8 mouse cellular contexts compared by ENCODE assay signal in the genomic region with DNA sequence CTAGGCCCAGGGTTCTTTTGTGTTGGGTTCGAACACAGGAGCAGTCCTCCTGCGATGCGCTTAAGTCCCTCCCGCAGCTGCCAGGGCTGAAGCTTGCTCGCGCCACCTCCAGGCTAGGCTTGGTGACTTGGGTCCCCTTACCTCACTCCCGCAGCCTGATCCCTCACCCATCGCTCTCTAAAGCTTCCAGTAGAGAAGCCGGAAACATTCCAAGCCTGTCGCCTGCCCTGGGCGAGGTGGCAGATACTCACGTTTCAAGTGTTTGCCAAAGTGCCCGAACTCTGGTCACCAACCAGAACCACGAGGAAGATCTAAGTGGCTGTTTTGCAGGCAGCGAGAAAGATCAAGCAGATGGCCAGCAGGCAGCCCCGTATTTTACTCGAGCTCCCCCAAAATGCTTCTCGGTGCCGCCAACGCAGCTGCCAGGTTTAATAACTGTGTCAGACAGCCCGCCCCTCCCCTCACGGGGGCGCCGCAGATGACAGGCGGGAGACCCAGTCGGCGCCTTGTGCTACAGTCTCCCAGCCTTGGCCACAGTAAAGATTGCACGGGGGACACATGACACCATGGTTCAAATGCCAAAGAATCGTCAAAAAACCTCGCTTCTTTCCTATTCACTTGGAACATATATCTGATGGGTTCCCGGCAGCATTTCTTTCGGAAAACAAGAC. TPM values are rescaled to one million over a fixed set of nuclear protein-coding genes. Genes with fewer than 3 reads are reported as not detected.
DNase-seq lines count a peak whose midpoint lies in the region; ATAC-seq and TF ChIP-seq lines count a peak whose summit lies in the region.

No protein-coding gene starts in this region.

- peak overlapping the region; percentile 54 for H3K4me2 ChIP-seq in liver, embryonic 15.5 days
- H3K4me2 ChIP-seq in neural tube, embryonic 13.5 days, result peak overlapping the region; percentile 78

- intact Hi-C loops in heart, postnatal 36 days (cut with DNase I), result no loop called here

- no peak overlapping the region for H3K9ac ChIP-seq in liver, embryonic 15.5 days
- peak overlapping the region; percentile 70 for H3K9ac ChIP-seq in neural tube, embryonic 13.5 days

- peaks cover 57% of the 10 kb centered on the region for H3K27me3 ChIP-seq in liver, embryonic 15.5 days
- no peaks in the 10 kb centered on the region for H3K27me3 ChIP-seq in neural tube, embryonic 13.5 days

- 2% methylated on average over 32 of the region's 32 CpGs for WGBS in liver, embryonic 15.5 days (ENCODE audit: insufficient replicate concordance)
- under 1% methylated on average over 32 of the region's 32 CpGs for WGBS in neural tube, embryonic 13.5 days

- no peak for TF ChIP-seq POLR2A in embryonic fibroblast, embryonic 13.5 days (IDR thresholded peaks at IDR 0.05; ENCODE audit: low read depth, low read length)

- ATAC-seq in liver, embryonic 15.5 days (ENCODE audit: insufficient read depth), result no peak
- peak; percentile 67 for ATAC-seq in neural tube, embryonic 13.5 days (ENCODE audit: low read depth)
- ATAC-seq in erythroblast, adult 5-6 weeks (replicated peaks; ENCODE audit: low FRiP score, poor library complexity, severe bottlenecking), result no peak

- H3K4me1 ChIP-seq in embryonic fibroblast, embryonic 13.5 days (ENCODE audit: control insufficient read depth, insufficient read depth, low read length), result 0 out of 2 replicates have a peak, but pooled peaks cover 4% of the 10 kb centered on the region
- H3K4me1 ChIP-seq in liver, embryonic 15.5 days (replicated peaks), result peaks cover 4% of the 10 kb centered on the region; the same call in 1 of the 2 replicates
- H3K4me1 ChIP-seq in neural tube, embryonic 13.5 days (replicated peaks), result peaks cover 64% of the 10 kb centered on the region

- H3K9me3 ChIP-seq in liver, embryonic 15.5 days (replicated peaks), result no peaks in the 10 kb centered on the region
- no peaks in the 10 kb centered on the region for H3K9me3 ChIP-seq in neural tube, embryonic 13.5 days

- H3K36me3 ChIP-seq in liver, embryonic 15.5 days (replicated peaks), result no peaks in the 10 kb centered on the region
- H3K36me3 ChIP-seq in neural tube, embryonic 13.5 days, result no peaks in the 10 kb centered on the region; the same call in 1 of the 2 replicates

- peak; percentile 59; the same call in 1 of the 2 replicates for TF ChIP-seq CTCF in embryonic fibroblast, embryonic 13.5 days (IDR thresholded peaks at IDR 0.05; ENCODE audit: borderline replicate concordance, insufficient read depth, low read length)
- peak; percentile 62 for TF ChIP-seq CTCF in layer of hippocampus, adult 2 months (conservative IDR thresholded peaks at IDR 0.05)

- H3K27ac ChIP-seq in embryonic fibroblast, embryonic 13.5 days (ENCODE audit: insufficient read depth, low read length), result no peak overlapping the region
- H3K27ac ChIP-seq in layer of hippocampus, adult 2 months, result peak overlapping the region; percentile 89
- no peak overlapping the region for H3K27ac ChIP-seq in liver, embryonic 15.5 days (replicated peaks)
- peak overlapping the region; percentile 90 for H3K27ac ChIP-seq in neural tube, embryonic 13.5 days (replicated peaks)

- H3K4me3 ChIP-seq in embryonic fibroblast, embryonic 13.5 days (ENCODE audit: insufficient read depth, low read length), result peak overlapping the region; percentile 12
- H3K4me3 ChIP-seq in layer of hippocampus, adult 2 months, result peak overlapping the region; percentile 68
- peak overlapping the region; percentile 29 for H3K4me3 ChIP-seq in liver, embryonic 15.5 days (replicated peaks)
- H3K4me3 ChIP-seq in neural tube, embryonic 13.5 days, result peak overlapping the region; percentile 50

- DNase-seq in B cell, adult 2 months, result peak; percentile 36 to 49
- DNase-seq in brain, adult 2 months (ENCODE audit: low read depth, low spot score), result peak; percentile 92
- DNase-seq in heart, postnatal 36 days, result peak; percentile 23 to 30
- DNase-seq in layer of hippocampus, adult 2 months (ENCODE audit: low spot score in 2 of 2), result peak; percentile 72 to 73

RNA-seq across cellular contexts. Expression of gene Trim2, which starts 2.2 kb away (rescaled TPM):
- polyA plus RNA-seq in embryonic fibroblast, embryonic 13.5 days (2011; ENCODE audit: insufficient read length, low read depth, missing spikeins), result 17.5 and 20.6 TPM in 2 replicates
- 1 to 10 TPM; 5.1 to 5.8 TPM for total RNA-seq in heart, postnatal 36 days (2021)
- total RNA-seq in layer of hippocampus, adult 2 months (2021), result 100 to 1,000 TPM; 409 to 447 TPM
- 4.8 and 5.6 TPM in 2 replicates for polyA plus RNA-seq in liver, embryonic 15.5 days (2015; fragmentation: Nextera tagmentation; extraction: Ambion mirVana)
- 126 and 142 TPM in 2 replicates for polyA plus RNA-seq in neural tube, embryonic 13.5 days (2015; fragmentation: Nextera tagmentation; extraction: Ambion mirVana)
- total RNA-seq in erythroblast, adult 5-6 weeks (2015; ENCODE audit: low replicate concordance), result 1.9 and 3.8 TPM in 2 replicates
- total RNA-seq in erythroblast, adult 5-6 weeks (2017; ENCODE audit: low replicate concordance), result 4.3 and 4.5 TPM in 2 replicates

Comparison
In these comparisons a context has a peak if more than half of its experiments do, and no peak if none do; other contexts are left out.
1. DNase-seq: peak in every context shown above with its lines; median percentile 92 in brain, adult 2 months; 72 in layer of hippocampus, adult 2 months; 42 in B cell, adult 2 months; 26 in heart, postnatal 36 days.
2. H3K27ac ChIP-seq: peak in layer of hippocampus, adult 2 months (single experiment) and neural tube, embryonic 13.5 days (single experiment); none in embryonic fibroblast, embryonic 13.5 days (single experiment) and liver, embryonic 15.5 days (single experiment).
3. H3K4me3 ChIP-seq: peak in every context shown above with its lines; median percentile 68 in layer of hippocampus, adult 2 months; 50 in neural tube, embryonic 13.5 days; 29 in liver, embryonic 15.5 days; 12 in embryonic fibroblast, embryonic 13.5 days.
4. RNA of gene Trim2, which starts 2.2 kb away (total RNA-seq): 409 to 447 TPM in layer of hippocampus, adult 2 months; 5.1 to 5.8 TPM in heart, postnatal 36 days and 1.9 to 4.5 TPM in erythroblast, adult 5-6 weeks; every median in the first group is over 10 times any median in the second.